In genomic region chr3:138644286-138644951, GRCm38 (mm10) we compare ENCODE assay signal across 9 mouse cellular contexts.
DNase-seq lines count a peak whose midpoint lies in the region; ATAC-seq lines count a peak whose summit lies in the region.
"Had no signal": no experiment of that assay in that cellular context is flagged by ENCODE, and none has a peak within 500 bp of the region (broad histone marks: within the 10 kb centered on the region; RNA-seq: fewer than 3 reads in every experiment).

No protein-coding gene starts in this region.

- ATAC-seq in frontal cortex, adult (ENCODE audit: low TSS enrichment): peak; percentile 39
- ATAC-seq in heart, embryonic 12.5 days (ENCODE audit: insufficient number of reproducible peaks, low FRiP score): peak; percentile 65
- ATAC-seq in megakaryocyte-erythroid progenitor cell, adult 5-6 weeks (replicated peaks; ENCODE audit: low FRiP score, low TSS enrichment, poor library complexity, severe bottlenecking): peak; percentile 69
- ATAC-seq in stomach, embryonic 15.5 days (ENCODE audit: insufficient read depth, low FRiP score, low read depth): peak; percentile 82

- DNase-seq in frontal cortex, postnatal 25 days (ENCODE audit: low spot score in 2 of 2): no peak
- DNase-seq in adrenal gland, postnatal 25 days: peak; percentile 31
- peak; percentile 5 to 45 for DNase-seq in kidney, postnatal 25 days
- no peak for DNase-seq in layer of hippocampus, postnatal 36 days

- H3K4me1 ChIP-seq in heart, embryonic 12.5 days (replicated peaks): peaks cover 13% of the 10 kb centered on the region
- H3K4me1 ChIP-seq in stomach, embryonic 15.5 days: peaks cover 6% of the 10 kb centered on the region
- H3K4me1 ChIP-seq: megakaryocyte, embryonic 14.5 days had no signal

- WGBS in heart, embryonic 12.5 days: 2% methylated on average over 19 of the region's 19 CpGs
- 3% methylated on average over 19 of the region's 19 CpGs for WGBS in stomach, embryonic 15.5 days

- peak overlapping the region; percentile 47 for H3K9ac ChIP-seq in heart, embryonic 12.5 days
- no peak overlapping the region for H3K9ac ChIP-seq in stomach, embryonic 15.5 days

- H3K27me3 ChIP-seq in heart, embryonic 12.5 days (replicated peaks): no peaks in the 10 kb centered on the region
- H3K27me3 ChIP-seq in stomach, embryonic 15.5 days (replicated peaks): no peaks in the 10 kb centered on the region

- peak overlapping the region; percentile 82 for H3K4me2 ChIP-seq in heart, embryonic 12.5 days
- peak overlapping the region; percentile 51 for H3K4me2 ChIP-seq in stomach, embryonic 15.5 days

- H3K27ac ChIP-seq in heart, embryonic 12.5 days (ENCODE audit: poor library complexity, severe bottlenecking): no peak overlapping the region
- H3K27ac ChIP-seq in stomach, embryonic 15.5 days: peak overlapping the region; percentile 5; the same call in 1 of the 2 replicates

- H3K9me3 ChIP-seq in heart, embryonic 12.5 days (replicated peaks): peaks cover 3% of the 10 kb centered on the region; the same call in 1 of the 2 replicates
- no peaks in the 10 kb centered on the region for H3K9me3 ChIP-seq in stomach, embryonic 15.5 days

- H3K4me3 ChIP-seq in heart, embryonic 12.5 days: peak overlapping the region; percentile 36
- H3K4me3 ChIP-seq in stomach, embryonic 15.5 days (replicated peaks): peak overlapping the region; percentile 23
- H3K4me3 ChIP-seq: megakaryocyte, embryonic 14.5 days had no signal

- H3K36me3 ChIP-seq in heart, embryonic 12.5 days: no peaks in the 10 kb centered on the region
- H3K36me3 ChIP-seq in stomach, embryonic 15.5 days: no peaks in the 10 kb centered on the region

Comparison
In these comparisons a context has a peak if more than half of its experiments do, and no peak if none do; other contexts are left out.
1. DNase-seq: peak in adrenal gland, postnatal 25 days (single experiment) and kidney, postnatal 25 days (2 of 2); none in frontal cortex, postnatal 25 days (0 of 2) and layer of hippocampus, postnatal 36 days (0 of 2).
2. Peak in every context shown above with its lines, with median percentiles within 50 percentile points of each other: ATAC-seq.